Mouse (Mus musculus): ENCODE data around the gene Slc22a7. TPM values are rescaled to one million over a fixed set of nuclear protein-coding genes. Genes with fewer than 3 reads are reported as not detected.

Gene Slc22a7
- polyA plus RNA-seq, 1 experiment from 2014 or later = not detected

DNA sequence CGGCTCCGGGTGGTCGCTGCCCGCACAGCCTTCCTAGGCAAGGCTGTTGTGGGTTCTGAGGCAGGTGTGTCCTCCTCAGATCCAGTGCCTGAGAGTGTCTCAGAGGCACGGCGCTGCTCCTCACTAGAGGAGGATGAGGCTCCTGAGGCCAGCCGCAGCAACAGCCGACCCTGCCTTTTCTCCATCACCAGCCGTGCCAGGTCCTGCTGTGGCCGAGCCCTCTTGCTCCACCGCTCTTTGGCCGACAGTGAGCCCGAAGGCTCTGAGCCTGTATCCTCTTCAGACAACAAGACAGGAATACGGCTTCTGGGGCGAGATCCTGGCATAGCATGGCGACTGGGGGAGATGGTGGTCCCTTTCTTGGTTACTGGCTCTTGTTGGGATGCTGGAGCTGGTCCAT, 8.0 kb upstream of the Slc22a7 start:
- Histone ChIP-seq H3K9ac (ENCODE audit: low read depth, low read length) (no peak overlapping the region), H3K4me2 (replicated peaks; ENCODE audit: low read depth) (no peak overlapping the region), H3K4me3 (ENCODE audit: low read depth, low read length) (no peak overlapping the region), H3K4me1 (replicated peaks; ENCODE audit: control insufficient read depth, insufficient read depth, low read length) (no peaks in the 10 kb centered on the region), H3K27ac (ENCODE audit: low read depth, low read length) (no peak overlapping the region), H3K27me3 (replicated peaks; ENCODE audit: control insufficient read depth, insufficient read depth, low read length) (peaks cover 37% of the 10 kb centered on the region), H3K9me3 (ENCODE audit: control insufficient read depth) (no peaks in the 10 kb centered on the region), H3K36me3 (ENCODE audit: control insufficient read depth, insufficient read depth) (no peaks in the 10 kb centered on the region)
- ATAC-seq = no peak
- 96% methylated on average over 16 of the region's 16 CpGs for WGBS
- no peak for TF ChIP-seq CTCF (IDR thresholded peaks at IDR 0.05; ENCODE audit: low read depth)

DNA sequence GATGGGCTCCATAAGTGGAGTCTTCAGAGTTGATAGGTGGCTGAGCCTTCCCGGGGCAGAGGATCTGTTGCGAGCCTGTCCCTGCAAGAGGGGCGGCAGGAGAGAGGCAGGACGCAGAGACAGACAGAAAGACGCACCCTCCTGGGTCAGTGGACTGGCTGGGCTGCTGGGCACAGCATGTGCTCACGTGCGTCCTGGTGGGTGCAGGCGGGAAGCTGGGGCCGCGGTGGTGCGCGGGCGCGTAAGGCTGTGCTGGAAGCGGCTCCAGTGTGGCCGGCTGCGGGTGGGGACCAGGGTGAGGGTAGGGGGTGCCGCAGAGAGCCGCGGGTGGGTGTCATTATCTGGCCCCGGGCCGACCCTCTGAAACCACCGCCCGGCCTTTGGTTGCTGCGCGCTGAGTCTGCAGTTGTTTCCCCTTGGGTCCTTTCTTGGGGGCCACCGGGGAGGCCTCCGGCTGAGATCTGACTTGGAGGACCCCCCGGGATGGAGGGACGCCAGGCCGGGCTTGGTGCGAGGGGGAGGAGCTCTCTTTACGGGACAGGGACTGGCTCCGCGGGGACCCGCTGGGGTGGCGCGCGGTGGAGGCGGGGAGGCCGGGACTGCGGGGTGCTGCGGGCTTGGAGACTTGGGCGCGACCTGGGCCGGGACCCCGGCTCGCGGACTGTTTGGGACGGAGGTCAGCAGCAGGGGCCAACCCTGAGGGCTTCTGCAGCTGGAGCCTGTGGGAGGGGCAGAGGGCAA, 6.8 kb upstream of the Slc22a7 start:
- H3K9ac ChIP-seq (ENCODE audit: low read depth, low read length) = no peak overlapping the region
- no peaks in the 10 kb centered on the region for H3K4me1 ChIP-seq (replicated peaks; ENCODE audit: control insufficient read depth, insufficient read depth, low read length)
- no peak for TF ChIP-seq CTCF (IDR thresholded peaks at IDR 0.05; ENCODE audit: low read depth)
- no peaks in the 10 kb centered on the region for H3K9me3 ChIP-seq (ENCODE audit: control insufficient read depth)
- H3K27me3 ChIP-seq (replicated peaks; ENCODE audit: control insufficient read depth, insufficient read depth, low read length) = peaks cover 37% of the 10 kb centered on the region
- no peaks in the 10 kb centered on the region for H3K36me3 ChIP-seq (ENCODE audit: control insufficient read depth, insufficient read depth)
- peak overlapping the region; percentile 49 for H3K4me2 ChIP-seq (replicated peaks; ENCODE audit: low read depth)
- ATAC-seq = no peak
- 2% methylated on average over 46 of the region's 50 CpGs for WGBS
- peak overlapping the region; percentile 2; the same call in 1 of the 2 replicates for H3K4me3 ChIP-seq (ENCODE audit: low read depth, low read length)
- no peak overlapping the region for H3K27ac ChIP-seq (ENCODE audit: low read depth, low read length)

DNA sequence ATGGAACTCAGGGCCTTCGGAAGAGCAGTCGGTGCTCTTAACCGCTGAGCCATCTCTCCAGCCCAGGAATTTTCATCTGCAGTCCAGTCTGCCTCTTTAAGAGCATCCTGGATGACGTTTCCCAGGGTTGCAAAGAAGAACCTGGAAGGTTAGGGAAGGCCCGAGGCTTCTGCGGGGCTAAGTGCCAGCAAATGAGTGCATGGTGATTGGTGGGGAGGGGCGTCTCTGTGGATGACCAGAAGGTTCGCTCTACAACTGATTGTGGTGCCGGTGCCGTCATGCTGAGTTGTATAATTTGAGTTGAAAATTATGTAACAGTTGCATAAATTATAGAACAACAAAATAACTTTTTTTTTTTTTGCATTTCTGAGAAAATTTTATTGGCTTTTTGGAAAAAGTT, 919 bp upstream of the Slc22a7 start:
- no peak overlapping the region for H3K9ac ChIP-seq (ENCODE audit: low read depth, low read length)
- H3K9me3 ChIP-seq (ENCODE audit: control insufficient read depth) = no peaks in the 10 kb centered on the region
- no peaks in the 10 kb centered on the region for H3K36me3 ChIP-seq (ENCODE audit: control insufficient read depth, insufficient read depth)
- no peak overlapping the region for H3K4me3 ChIP-seq (ENCODE audit: low read depth, low read length)
- H3K27ac ChIP-seq (ENCODE audit: low read depth, low read length) = no peak overlapping the region
- WGBS = 91% methylated on average over 10 of the region's 10 CpGs
- H3K4me1 ChIP-seq (replicated peaks; ENCODE audit: control insufficient read depth, insufficient read depth, low read length) = no peaks in the 10 kb centered on the region
- peaks cover 15% of the 10 kb centered on the region for H3K27me3 ChIP-seq (replicated peaks; ENCODE audit: control insufficient read depth, insufficient read depth, low read length)
- H3K4me2 ChIP-seq (replicated peaks; ENCODE audit: low read depth) = no peak overlapping the region
- no peak for ATAC-seq
- no peak for TF ChIP-seq CTCF (IDR thresholded peaks at IDR 0.05; ENCODE audit: low read depth)

DNA sequence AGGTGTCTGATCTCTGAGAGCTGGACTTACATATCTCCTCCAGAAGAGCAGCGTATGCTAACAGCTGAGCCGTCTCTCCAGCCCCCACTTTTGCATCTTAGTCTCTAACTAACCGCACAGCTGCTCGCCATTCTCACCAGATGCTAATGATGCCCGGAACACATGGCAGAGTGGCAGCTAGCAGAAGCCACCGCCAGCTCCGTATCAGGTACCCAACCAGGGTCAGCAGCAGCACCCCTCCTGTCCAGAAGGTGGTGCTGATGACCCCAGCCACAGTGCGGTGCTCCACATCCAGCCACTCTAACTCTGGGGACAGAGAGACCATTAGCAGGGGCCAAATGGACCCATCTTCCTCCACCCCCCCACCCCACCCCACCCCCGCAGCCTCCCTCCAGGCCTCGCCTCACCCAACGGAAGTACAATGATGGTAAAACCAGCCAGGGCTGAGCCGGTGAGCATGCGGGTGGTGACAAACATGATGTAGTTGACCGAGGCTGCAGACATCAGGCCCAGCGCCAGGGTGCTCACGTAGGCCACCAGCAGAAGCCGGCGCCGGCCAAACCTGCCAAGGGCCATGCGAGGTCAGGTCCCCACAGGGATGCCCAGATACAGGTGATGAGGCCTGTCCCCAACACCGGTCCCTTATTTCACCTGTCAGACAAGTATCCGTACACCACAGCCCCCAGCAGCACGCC, 1.4 kb downstream of the Slc22a7 start:
- TF ChIP-seq CTCF (IDR thresholded peaks at IDR 0.05; ENCODE audit: low read depth) = peak; percentile 75
- ATAC-seq = no peak
- Histone ChIP-seq H3K4me1 (replicated peaks; ENCODE audit: control insufficient read depth, insufficient read depth, low read length) (no peaks in the 10 kb centered on the region), H3K9me3 (ENCODE audit: control insufficient read depth) (no peaks in the 10 kb centered on the region), H3K27ac (ENCODE audit: low read depth, low read length) (no peak overlapping the region), H3K4me3 (ENCODE audit: low read depth, low read length) (no peak overlapping the region), H3K36me3 (ENCODE audit: control insufficient read depth, insufficient read depth) (no peaks in the 10 kb centered on the region), H3K9ac (ENCODE audit: low read depth, low read length) (no peak overlapping the region), H3K4me2 (replicated peaks; ENCODE audit: low read depth) (no peak overlapping the region), H3K27me3 (replicated peaks; ENCODE audit: control insufficient read depth, insufficient read depth, low read length) (no peaks in the 10 kb centered on the region)
- WGBS = 20% methylated on average over 23 of the region's 23 CpGs

DNA sequence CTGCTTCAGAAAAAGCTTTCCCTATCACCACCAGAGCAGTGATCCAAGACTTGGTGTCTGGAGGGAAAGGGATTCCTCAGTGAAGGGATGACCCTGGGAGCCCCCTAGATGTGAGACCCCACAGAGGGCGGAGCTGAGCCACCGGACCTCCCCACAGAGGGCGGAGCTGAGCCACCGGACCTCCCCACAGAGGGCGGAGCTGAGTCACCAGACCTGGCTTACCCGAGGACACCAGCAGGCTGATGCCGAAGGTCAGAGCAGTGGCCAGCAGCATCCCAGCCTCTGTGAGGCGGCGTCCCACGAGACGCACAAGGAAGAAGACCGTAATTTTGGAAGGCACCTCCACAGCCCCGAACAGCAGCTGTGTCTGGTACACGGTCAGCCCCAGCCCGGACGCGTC, 4.6 kb downstream of the Slc22a7 start:
- Histone ChIP-seq H3K27me3 (replicated peaks; ENCODE audit: control insufficient read depth, insufficient read depth, low read length) (no peaks in the 10 kb centered on the region; the same call in 1 of the 2 replicates), H3K4me2 (replicated peaks; ENCODE audit: low read depth) (peak overlapping the region; percentile 47), H3K9me3 (ENCODE audit: control insufficient read depth) (no peaks in the 10 kb centered on the region), H3K36me3 (ENCODE audit: control insufficient read depth, insufficient read depth) (no peaks in the 10 kb centered on the region), H3K4me1 (replicated peaks; ENCODE audit: control insufficient read depth, insufficient read depth, low read length) (no peaks in the 10 kb centered on the region), H3K27ac (ENCODE audit: low read depth, low read length) (no peak overlapping the region), H3K4me3 (ENCODE audit: low read depth, low read length) (no peak overlapping the region), H3K9ac (ENCODE audit: low read depth, low read length) (no peak overlapping the region)
- 0 out of 2 replicates have a peak, but pooled peaks have one; percentile 13 for TF ChIP-seq CTCF (IDR thresholded peaks at IDR 0.05; ENCODE audit: low read depth)
- ATAC-seq = peak; percentile 46; the same call in 1 of the 2 replicates
- WGBS = 5% methylated on average over 17 of the region's 17 CpGs

DNA sequence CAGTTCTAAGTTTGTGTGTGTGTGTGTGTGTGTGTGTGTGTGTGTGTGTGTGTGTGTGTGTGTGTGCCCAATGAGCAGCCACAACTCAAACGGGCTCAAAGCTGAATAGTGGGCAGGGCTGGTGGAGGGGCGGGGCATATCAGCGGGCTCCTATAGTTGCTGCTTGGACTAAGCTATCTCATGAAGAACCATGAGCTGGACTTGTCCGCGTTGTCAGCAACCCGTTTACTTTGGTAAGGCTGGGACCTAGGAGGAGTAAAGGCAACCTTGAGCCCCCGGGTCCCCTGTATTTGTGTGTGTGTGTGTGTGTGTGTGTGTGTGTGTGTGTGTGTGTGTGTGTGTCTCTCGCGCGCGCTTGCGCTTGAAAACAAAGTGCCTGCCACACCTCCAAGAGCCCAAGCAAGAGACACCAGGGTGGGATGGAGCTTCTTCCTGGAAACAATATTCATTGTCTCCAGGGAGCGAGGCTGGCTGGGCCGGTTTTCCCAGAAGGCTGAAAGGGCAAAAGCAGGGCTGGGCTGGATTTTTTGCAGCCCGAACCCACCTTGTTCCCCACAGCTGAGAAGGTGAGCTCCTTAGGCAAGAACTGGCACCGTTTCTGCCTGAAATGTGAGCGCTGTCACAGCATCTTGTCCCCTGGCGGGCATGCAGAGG, 9.4 kb downstream of the Slc22a7 start, which contains the start of gene Crip3:
Gene Crip3 (plus strand): TSS at position 166 of the 654 bp plus-strand sequence.
- H3K36me3 ChIP-seq (ENCODE audit: control insufficient read depth, insufficient read depth) = no peaks in the 10 kb centered on the region
- H3K9ac ChIP-seq (ENCODE audit: low read depth, low read length) = no peak within 1 kb of the TSS
- no peak within 1 kb of the TSS for H3K27ac ChIP-seq (ENCODE audit: low read depth, low read length)
- 0 out of 2 replicates have a peak, but pooled peaks have one; percentile 22 for ATAC-seq
- TF ChIP-seq CTCF (IDR thresholded peaks at IDR 0.05; ENCODE audit: low read depth) = no peak
- peak within 1 kb of the TSS; percentile 57 for H3K4me2 ChIP-seq (replicated peaks; ENCODE audit: low read depth)
- H3K4me3 ChIP-seq (ENCODE audit: low read depth, low read length) = no peak within 1 kb of the TSS
- 7% methylated on average over 18 of the region's 18 CpGs for WGBS
- no peaks in the 10 kb centered on the region for H3K4me1 ChIP-seq (replicated peaks; ENCODE audit: control insufficient read depth, insufficient read depth, low read length)
- H3K27me3 ChIP-seq (replicated peaks; ENCODE audit: control insufficient read depth, insufficient read depth, low read length) = no peaks in the 10 kb centered on the region; the same call in 1 of the 2 replicates
- H3K9me3 ChIP-seq (ENCODE audit: control insufficient read depth) = no peaks in the 10 kb centered on the region
